Mouse (Mus musculus) hindbrain, embryonic 11.5 days (tissue): ENCODE measurements at regions not wholly inside any gene's neighbourhood (a gene's known extent, or its start where the extent isn't known, plus 50 kb on each side); places are given as distances from the start of the nearest gene placed in this dataset.

Source experiments
- ATAC-seq: fragments of 200-750 bp; cut with Nextera tagmentation; 2 replicates; pipeline ENCODE4 v1.8.0; 2017; ENCODE audit warnings: mild to moderate bottlenecking, moderate TSS enrichment, moderate library complexity; ENCODE audit not compliant: low FRiP score
- DNase-seq: peaks from one replicate; pipeline ENCODE4 v3.0.0-alpha.2; 2015; ENCODE audit warnings: low spot score
- H3K27ac ChIP-seq: fragments of 300-500 bp; sonication (generic); 2 replicates; pipeline ENCODE4 v1.5.1; 2014; ENCODE audit warnings: mild to moderate bottlenecking, low read depth, low read length
- H3K27me3 ChIP-seq: fragments of 300-500 bp; sonication (generic); 2 replicates; pipeline ENCODE4 v1.6.1; 2014; ENCODE audit warnings: mild to moderate bottlenecking, low read length, moderate library complexity, mixed read lengths; ENCODE audit not compliant: control insufficient read depth, insufficient read depth
- H3K36me3 ChIP-seq: fragments of 300-500 bp; sonication (generic); 2 replicates; pipeline ENCODE4 v1.6.1; 2014; ENCODE audit warnings: mild to moderate bottlenecking, low read length, moderate library complexity, mixed read lengths; ENCODE audit not compliant: control insufficient read depth, insufficient read depth
- H3K4me1 ChIP-seq: fragments of 300-500 bp; sonication (generic); replicated peaks from 2 replicates; pipeline ENCODE4 v1.6.1; 2014; ENCODE audit warnings: low read length, mixed read lengths; ENCODE audit not compliant: control insufficient read depth, insufficient read depth
- H3K4me2 ChIP-seq: fragments of 300-500 bp; sonication (generic); replicated peaks from 2 replicates; pipeline ENCODE4 v1.6.1; 2014; ENCODE audit warnings: mild to moderate bottlenecking, low read depth, low read length
- H3K4me3 ChIP-seq: fragments of 300-500 bp; sonication (generic); 2 replicates; pipeline ENCODE4 v1.5.1; 2014; ENCODE audit warnings: low read depth, low read length
- H3K9ac ChIP-seq: fragments of 300-500 bp; sonication (generic); 2 replicates; pipeline ENCODE4 v1.6.1; 2014; ENCODE audit warnings: low read depth, low read length
- H3K9me3 ChIP-seq: fragments of 300-500 bp; sonication (generic); 2 replicates; pipeline ENCODE4 v1.6.1; 2016; ENCODE audit warnings: low read length; ENCODE audit not compliant: control insufficient read depth
- WGBS: fragments of 180-500 bp; shearing (Covaris S2); extraction: QIAGEN DNeasy Blood & Tissue Kit; methylation state at CpG from one replicate; pipeline ENCODE4 v1.1.7; 2014; 5-methylcytosine and 5-hydroxymethylcytosine counted together

- ATAC-seq: no peak
- Histone ChIP-seq H3K27me3 (no peaks in the 10 kb centered on the region), H3K4me1 (no peaks in the 10 kb centered on the region), H3K36me3 (no peaks in the 10 kb centered on the region), H3K4me3 (no peak overlapping the region), H3K27ac (no peak overlapping the region), H3K9ac (no peak overlapping the region), H3K9me3 (no peaks in the 10 kb centered on the region), H3K4me2 (no peak overlapping the region)
- no peak for DNase-seq
- WGBS: 90% methylated on average over 18 of the region's 18 CpGs
These were observed 201.9 kb upstream of the Six2 start for GRCm38 (mm10) chr17:85889746-85890532.

GRCm38 (mm10) chr17:85888568-85889398 is 200.7 kb upstream of the Six2 start:
- ATAC-seq (no peak), DNase-seq (no peak)
- no peaks in the 10 kb centered on the region for H3K9me3 ChIP-seq
- no peak overlapping the region for H3K27ac ChIP-seq
- WGBS: 88% methylated on average over 10 of the region's 10 CpGs
- H3K4me2 ChIP-seq: no peak overlapping the region
- no peak overlapping the region for H3K9ac ChIP-seq
- no peaks in the 10 kb centered on the region for H3K27me3 ChIP-seq
- no peaks in the 10 kb centered on the region for H3K4me1 ChIP-seq
- H3K4me3 ChIP-seq: no peak overlapping the region
- no peaks in the 10 kb centered on the region for H3K36me3 ChIP-seq

GRCm38 (mm10) chr17:85886675-85887074 is 198.6 kb upstream of the Six2 start:
- 91% methylated on average over 6 of the region's 6 CpGs for WGBS
- ATAC-seq: no peak

GRCm38 (mm10) chr17:85886237-85886636 is 198.2 kb upstream of the Six2 start:
- Histone ChIP-seq H3K36me3 (no peaks in the 10 kb centered on the region), H3K4me3 (no peak overlapping the region), H3K27me3 (no peaks in the 10 kb centered on the region), H3K4me2 (no peak overlapping the region), H3K27ac (no peak overlapping the region), H3K9me3 (no peaks in the 10 kb centered on the region), H3K9ac (no peak overlapping the region), H3K4me1 (no peaks in the 10 kb centered on the region)
- DNase-seq (no peak), ATAC-seq (no peak)
- 80% methylated on average over 4 of the region's 4 CpGs for WGBS

More at GRCm38 (mm10) chr17:85886675-85887074, 198.6 kb upstream of the Six2 start:
- no peak for DNase-seq
- no peak overlapping the region for H3K4me3 ChIP-seq
- no peaks in the 10 kb centered on the region for H3K4me1 ChIP-seq
- no peak overlapping the region for H3K27ac ChIP-seq
- H3K4me2 ChIP-seq: no peak overlapping the region
- H3K9ac ChIP-seq: no peak overlapping the region
- H3K9me3 ChIP-seq: no peaks in the 10 kb centered on the region
- no peaks in the 10 kb centered on the region for H3K27me3 ChIP-seq
- H3K36me3 ChIP-seq: no peaks in the 10 kb centered on the region

GRCm38 (mm10) chr17:85881636-85882170 is 193.6 kb upstream of the Six2 start:
- ATAC-seq: no peak

GRCm38 (mm10) chr17:85881046-85881445 is 193.0 kb upstream of the Six2 start:
- no peak for ATAC-seq
- no peak overlapping the region for H3K27ac ChIP-seq
- H3K9me3 ChIP-seq: no peaks in the 10 kb centered on the region
- H3K4me3 ChIP-seq: no peak overlapping the region
- H3K36me3 ChIP-seq: no peaks in the 10 kb centered on the region
- no peaks in the 10 kb centered on the region for H3K27me3 ChIP-seq
- H3K4me1 ChIP-seq: no peaks in the 10 kb centered on the region
- no peak for DNase-seq
- no peak overlapping the region for H3K4me2 ChIP-seq
- no peak overlapping the region for H3K9ac ChIP-seq
- WGBS: 77% methylated on average over 5 of the region's 5 CpGs

More at GRCm38 (mm10) chr17:85881636-85882170, 193.6 kb upstream of the Six2 start:
- Histone ChIP-seq H3K27me3 (no peaks in the 10 kb centered on the region), H3K36me3 (no peaks in the 10 kb centered on the region), H3K9ac (no peak overlapping the region), H3K4me2 (no peak overlapping the region), H3K4me3 (no peak overlapping the region), H3K27ac (no peak overlapping the region), H3K9me3 (no peaks in the 10 kb centered on the region), H3K4me1 (no peaks in the 10 kb centered on the region)
- DNase-seq: no peak
- 59% methylated on average over 8 of the region's 8 CpGs for WGBS

- no peak overlapping the region for H3K27ac ChIP-seq
- no peaks in the 10 kb centered on the region; the same call in 1 of the 2 replicates for H3K27me3 ChIP-seq
- ATAC-seq: no peak
- DNase-seq: no peak
- no peaks in the 10 kb centered on the region for H3K9me3 ChIP-seq
- no peak overlapping the region for H3K4me3 ChIP-seq
- no peaks in the 10 kb centered on the region; the same call in 1 of the 2 replicates for H3K4me1 ChIP-seq
- no peak overlapping the region for H3K4me2 ChIP-seq
- H3K9ac ChIP-seq: no peak overlapping the region
- no peaks in the 10 kb centered on the region for H3K36me3 ChIP-seq
- 48% methylated on average over 3 of the region's 3 CpGs for WGBS
These were observed 189.4 kb upstream of the Six2 start for GRCm38 (mm10) chr17:85877426-85877825.

GRCm38 (mm10) chr17:85876853-85877252 is 188.8 kb upstream of the Six2 start:
- H3K4me3 ChIP-seq: no peak overlapping the region
- H3K4me2 ChIP-seq: no peak overlapping the region
- no peaks in the 10 kb centered on the region for H3K9me3 ChIP-seq
- no peaks in the 10 kb centered on the region; the same call in 1 of the 2 replicates for H3K27me3 ChIP-seq
- 53% methylated on average over 10 of the region's 10 CpGs for WGBS
- ATAC-seq (no peak), DNase-seq (no peak)
- no peaks in the 10 kb centered on the region for H3K36me3 ChIP-seq
- H3K4me1 ChIP-seq: no peaks in the 10 kb centered on the region; the same call in 1 of the 2 replicates
- H3K27ac ChIP-seq: no peak overlapping the region
- H3K9ac ChIP-seq: no peak overlapping the region
